Mouse (Mus musculus) embryonic facial prominence, embryonic 13.5 days (tissue): Measurements from ENCODE around the gene 2310011J03Rik. TPM values are rescaled to one million over a fixed set of nuclear protein-coding genes. Genes with fewer than 3 reads are reported as not detected.
A peak's percentile ranks its signal among the peaks of the same experiment; 100 is the strongest.

Experiments used
- ATAC-seq: fragments of 200-750 bp; cut with Nextera tagmentation; 2 replicates; pipeline ENCODE4 v1.8.0; 2017; ENCODE audit warnings: low read depth; ENCODE audit not compliant: insufficient number of reproducible peaks, insufficient read depth, low FRiP score, low TSS enrichment
- H3K27ac ChIP-seq: fragments of 300-500 bp; sonication (generic); 2 replicates; pipeline ENCODE4 v1.5.1; 2015; ENCODE audit warnings: moderate library complexity, mild to moderate bottlenecking, inconsistent platforms
- H3K27me3 ChIP-seq: fragments of 300-500 bp; sonication (generic); 2 replicates; pipeline ENCODE4 v1.6.1; 2015; ENCODE audit warnings: mild to moderate bottlenecking, inconsistent platforms
- H3K36me3 ChIP-seq: fragments of 300-500 bp; sonication (generic); 2 replicates; pipeline ENCODE4 v1.6.1; 2015; ENCODE audit warnings: mild to moderate bottlenecking, inconsistent platforms
- H3K4me1 ChIP-seq: fragments of 300-500 bp; sonication (generic); 2 replicates; pipeline ENCODE4 v1.6.1; 2015; ENCODE audit warnings: inconsistent platforms
- H3K4me2 ChIP-seq: fragments of 300-500 bp; sonication (generic); 2 replicates; pipeline ENCODE4 v1.6.1; 2015; ENCODE audit warnings: moderate library complexity, mild to moderate bottlenecking, inconsistent platforms
- H3K4me3 ChIP-seq: fragments of 300-500 bp; sonication (generic); 2 replicates; pipeline ENCODE4 v1.5.1; 2015; ENCODE audit warnings: mild to moderate bottlenecking, inconsistent platforms
- H3K9ac ChIP-seq: fragments of 300-500 bp; sonication (generic); 2 replicates; pipeline ENCODE4 v1.6.1; 2015; ENCODE audit warnings: mild to moderate bottlenecking, inconsistent platforms
- H3K9me3 ChIP-seq: fragments of 300-500 bp; sonication (generic); 2 replicates; pipeline ENCODE4 v1.6.1; 2016; ENCODE audit warnings: inconsistent platforms
- WGBS: fragments of 180-500 bp; shearing (Covaris S2); methylation state at CpG from one replicate; pipeline ENCODE4 v1.1.7; 2015; ENCODE audit warnings: mixed read lengths; 5-methylcytosine and 5-hydroxymethylcytosine counted together
- polyA plus RNA-seq: library from polyadenylated mRNA; unstranded; fragments of >200 nt; fragmentation: Nextera tagmentation; extraction: Ambion mirVana; gene quantifications from 2 replicates; pipeline ENCODE4 v1.2.1, GENCODE M21; 2015

2310011J03Rik gene
- polyA plus RNA-seq, 1 experiment from 2014 or later: 57.9 TPM

- H3K36me3 ChIP-seq: no peaks in the 10 kb centered on the region
- H3K27ac ChIP-seq: no peak overlapping the region
- ATAC-seq: no peak
- peak overlapping the region; percentile 62 for H3K4me2 ChIP-seq
- H3K27me3 ChIP-seq: peaks cover 69% of the 10 kb centered on the region
- 2% methylated on average over 47 of the region's 47 CpGs for WGBS
- peaks cover 52% of the 10 kb centered on the region for H3K4me1 ChIP-seq
- H3K4me3 ChIP-seq: peak overlapping the region; percentile 43
- peak overlapping the region; percentile 55 for H3K9ac ChIP-seq
- H3K9me3 ChIP-seq: no peaks in the 10 kb centered on the region
Observed at GRCm38 (mm10) chr10:80341491-80342304, 21.4 kb upstream of the 2310011J03Rik start.

GRCm38 (mm10) chr10:80341026-80341425 lies 20.7 kb upstream of the 2310011J03Rik start:
- Histone ChIP-seq H3K4me2 (no peak overlapping the region), H3K27ac (no peak overlapping the region), H3K4me3 (no peak overlapping the region), H3K9me3 (no peaks in the 10 kb centered on the region), H3K36me3 (no peaks in the 10 kb centered on the region), H3K27me3 (peaks cover 63% of the 10 kb centered on the region), H3K4me1 (peaks cover 52% of the 10 kb centered on the region), H3K9ac (no peak overlapping the region)
- ATAC-seq: no peak
- WGBS: 15% methylated on average over 21 of the region's 21 CpGs

GRCm38 (mm10) chr10:80339941-80340750 lies 19.8 kb upstream of the 2310011J03Rik start:
- no peak for ATAC-seq
- Histone ChIP-seq H3K9me3 (no peaks in the 10 kb centered on the region), H3K4me2 (peak overlapping the region; percentile 50), H3K27me3 (peaks cover 54% of the 10 kb centered on the region), H3K9ac (no peak overlapping the region), H3K36me3 (no peaks in the 10 kb centered on the region), H3K4me3 (peak overlapping the region; percentile 19; the same call in 1 of the 2 replicates), H3K27ac (no peak overlapping the region), H3K4me1 (peaks cover 48% of the 10 kb centered on the region)
- WGBS: 16% methylated on average over 19 of the region's 19 CpGs

GRCm38 (mm10) chr10:80336263-80336662 lies 15.9 kb upstream of the 2310011J03Rik start:
- no peak for ATAC-seq
- H3K4me1 ChIP-seq: peaks cover 15% of the 10 kb centered on the region
- H3K27ac ChIP-seq: no peak overlapping the region
- 83% methylated on average over 12 of the region's 12 CpGs for WGBS
- peaks cover 27% of the 10 kb centered on the region for H3K27me3 ChIP-seq
- no peak overlapping the region for H3K4me2 ChIP-seq
- H3K9me3 ChIP-seq: no peaks in the 10 kb centered on the region
- no peak overlapping the region for H3K4me3 ChIP-seq
- no peak overlapping the region for H3K9ac ChIP-seq
- no peaks in the 10 kb centered on the region for H3K36me3 ChIP-seq

- H3K9me3 ChIP-seq: no peaks in the 10 kb centered on the region
- 62% methylated on average over 5 of the region's 5 CpGs for WGBS
- H3K4me1 ChIP-seq: peaks cover 23% of the 10 kb centered on the region
- H3K9ac ChIP-seq: no peak overlapping the region
- peaks cover 21% of the 10 kb centered on the region for H3K27me3 ChIP-seq
- no peak for ATAC-seq
- no peak overlapping the region for H3K4me2 ChIP-seq
- H3K36me3 ChIP-seq: no peaks in the 10 kb centered on the region
- no peak overlapping the region for H3K27ac ChIP-seq
- H3K4me3 ChIP-seq: no peak overlapping the region
Observed at GRCm38 (mm10) chr10:80332525-80332989, 12.2 kb upstream of the 2310011J03Rik start.

GRCm38 (mm10) chr10:80331636-80332524 lies 11.5 kb upstream of the 2310011J03Rik start:
- Histone ChIP-seq H3K27me3 (peaks cover 21% of the 10 kb centered on the region), H3K27ac (no peak overlapping the region)
- 62% methylated on average over 10 of the region's 10 CpGs for WGBS

GRCm38 (mm10) chr10:80330888-80331287 lies 10.6 kb upstream of the 2310011J03Rik start:
- H3K27ac ChIP-seq: no peak overlapping the region
- no peak for ATAC-seq
- H3K9me3 ChIP-seq: no peaks in the 10 kb centered on the region
- peaks cover 21% of the 10 kb centered on the region for H3K27me3 ChIP-seq
- H3K4me1 ChIP-seq: peaks cover 23% of the 10 kb centered on the region
- WGBS: 61% methylated on average over 2 of the region's 2 CpGs
- peak overlapping the region; percentile 94 for H3K4me2 ChIP-seq
- H3K36me3 ChIP-seq: no peaks in the 10 kb centered on the region
- peak overlapping the region; percentile 72; the same call in 1 of the 2 replicates for H3K9ac ChIP-seq
- H3K4me3 ChIP-seq: peak overlapping the region; percentile 54

More at GRCm38 (mm10) chr10:80331636-80332524, 11.5 kb upstream of the 2310011J03Rik start:
- ATAC-seq: no peak
- Histone ChIP-seq H3K9ac (0 out of 2 replicates have a peak overlapping the region, but pooled peaks have one; percentile 16), H3K36me3 (no peaks in the 10 kb centered on the region), H3K4me3 (no peak overlapping the region), H3K9me3 (no peaks in the 10 kb centered on the region), H3K4me1 (peaks cover 23% of the 10 kb centered on the region), H3K4me2 (0 out of 2 replicates have a peak overlapping the region, but pooled peaks have one; percentile 94)

- Histone ChIP-seq H3K36me3 (no peaks in the 10 kb centered on the region), H3K27me3 (peaks cover 25% of the 10 kb centered on the region), H3K27ac (no peak overlapping the region), H3K4me1 (peaks cover 23% of the 10 kb centered on the region), H3K9me3 (no peaks in the 10 kb centered on the region), H3K4me3 (peak overlapping the region; percentile 54), H3K9ac (peak overlapping the region; percentile 72), H3K4me2 (peak overlapping the region; percentile 94)
- under 1% methylated on average over 41 of the region's 41 CpGs for WGBS
- no peak for ATAC-seq
Observed at GRCm38 (mm10) chr10:80330084-80330483, 9.7 kb upstream of the 2310011J03Rik start.

GRCm38 (mm10) chr10:80329273-80330081 lies 9.1 kb upstream of the 2310011J03Rik start, which contains the start of the genes Pcsk4 and Reep6:
Gene Pcsk4 (minus strand): TSS chr10:80329498.
Gene Reep6 (plus strand): TSS chr10:80329953.
- peak within 1 kb of the TSS; percentile 54 for H3K4me3 ChIP-seq
- peak; percentile 81 for ATAC-seq
- WGBS: 5% methylated on average over 35 of the region's 36 CpGs
- no peak within 1 kb of the TSS for H3K27ac ChIP-seq
- peaks cover 25% of the 10 kb centered on the region for H3K27me3 ChIP-seq
- no peaks in the 10 kb centered on the region for H3K9me3 ChIP-seq
- peak within 1 kb of the TSS; percentile 72 for H3K9ac ChIP-seq
- no peaks in the 10 kb centered on the region for H3K36me3 ChIP-seq
- peaks cover 23% of the 10 kb centered on the region for H3K4me1 ChIP-seq
- H3K4me2 ChIP-seq: peak within 1 kb of the TSS; percentile 94

GRCm38 (mm10) chr10:80325045-80325444 lies 4.7 kb upstream of the 2310011J03Rik start:
- Histone ChIP-seq H3K27me3 (0 out of 2 replicates have a peak, but pooled peaks cover 4% of the 10 kb centered on the region), H3K36me3 (no peaks in the 10 kb centered on the region), H3K27ac (no peak overlapping the region), H3K4me1 (peaks cover 34% of the 10 kb centered on the region), H3K4me2 (no peak overlapping the region), H3K4me3 (no peak overlapping the region), H3K9ac (no peak overlapping the region), H3K9me3 (no peaks in the 10 kb centered on the region)
- no peak for ATAC-seq
- WGBS: 82% methylated on average over 21 of the region's 21 CpGs
